Mouse (Mus musculus): Measurements from ENCODE around the gene Apon. TPM values are rescaled to one million over a fixed set of nuclear protein-coding genes. Genes with fewer than 3 reads are reported as not detected.

Gene Apon
- polyA plus RNA-seq, 1 experiment from 2014 or later = 42.4 TPM

- 66% methylated on average over 18 of the region's 18 CpGs for WGBS (ENCODE audit: insufficient replicate concordance)
- H3K4me2 ChIP-seq (ENCODE audit: low read depth, low read length) = no peak overlapping the region
- ATAC-seq (0 out of 2 replicates have a peak, but pooled peaks have one; percentile 27), DNase-seq (no peak)
- H3K4me1 ChIP-seq (ENCODE audit: insufficient read depth) = 0 out of 2 replicates have a peak, but pooled peaks cover 2% of the 10 kb centered on the region
- H3K27me3 ChIP-seq (ENCODE audit: insufficient read depth, low read length) = no peaks in the 10 kb centered on the region
- H3K9me3 ChIP-seq (ENCODE audit: low read length) = no peaks in the 10 kb centered on the region
- no peak overlapping the region for H3K27ac ChIP-seq (ENCODE audit: low read depth)
- no peak overlapping the region for H3K9ac ChIP-seq (replicated peaks)
- H3K4me3 ChIP-seq (ENCODE audit: low read depth, low read length) = no peak overlapping the region
- H3K36me3 ChIP-seq (replicated peaks; ENCODE audit: insufficient read depth, low read length) = peaks cover 43% of the 10 kb centered on the region
- TF ChIP-seq EP300 (IDR thresholded peaks at IDR 0.05; ENCODE audit: low read depth) (no peak), CTCF (IDR thresholded peaks at IDR 0.05; ENCODE audit: low read depth) (no peak)
Measured at GRCm38 (mm10) chr10:128240131-128240530, 13.8 kb upstream of the Apon start.

GRCm38 (mm10) chr10:128243252-128243651, 10.6 kb upstream of the Apon start:
- no peaks in the 10 kb centered on the region for H3K9me3 ChIP-seq (ENCODE audit: low read length)
- 90% methylated on average over 8 of the region's 8 CpGs for WGBS (ENCODE audit: insufficient replicate concordance)
- ATAC-seq (no peak), DNase-seq (no peak)
- H3K27ac ChIP-seq (ENCODE audit: low read depth) = no peak overlapping the region
- no peak overlapping the region for H3K9ac ChIP-seq (replicated peaks)
- no peak overlapping the region for H3K4me2 ChIP-seq (ENCODE audit: low read depth, low read length)
- H3K36me3 ChIP-seq (replicated peaks; ENCODE audit: insufficient read depth, low read length) = peaks cover 65% of the 10 kb centered on the region
- H3K4me3 ChIP-seq (ENCODE audit: low read depth, low read length) = no peak overlapping the region
- no peaks in the 10 kb centered on the region for H3K27me3 ChIP-seq (ENCODE audit: insufficient read depth, low read length)
- H3K4me1 ChIP-seq (ENCODE audit: insufficient read depth) = no peaks in the 10 kb centered on the region
- no peak for TF ChIP-seq CTCF (IDR thresholded peaks at IDR 0.05; ENCODE audit: low read depth)
- TF ChIP-seq EP300 (IDR thresholded peaks at IDR 0.05; ENCODE audit: low read depth) = no peak

- Histone ChIP-seq H3K27ac (ENCODE audit: low read depth) (no peak overlapping the region), H3K4me3 (ENCODE audit: low read depth, low read length) (no peak overlapping the region), H3K27me3 (ENCODE audit: insufficient read depth, low read length) (no peaks in the 10 kb centered on the region), H3K4me2 (ENCODE audit: low read depth, low read length) (no peak overlapping the region), H3K9ac (replicated peaks) (no peak overlapping the region), H3K9me3 (ENCODE audit: low read length) (no peaks in the 10 kb centered on the region), H3K4me1 (ENCODE audit: insufficient read depth) (no peaks in the 10 kb centered on the region), H3K36me3 (replicated peaks; ENCODE audit: insufficient read depth, low read length) (peaks cover 71% of the 10 kb centered on the region)
- TF ChIP-seq CTCF (IDR thresholded peaks at IDR 0.05; ENCODE audit: low read depth) (no peak), EP300 (IDR thresholded peaks at IDR 0.05; ENCODE audit: low read depth) (no peak)
- ATAC-seq (no peak), DNase-seq (no peak)
- 95% methylated on average over 15 of the region's 15 CpGs for WGBS (ENCODE audit: insufficient replicate concordance)
Measured at GRCm38 (mm10) chr10:128244121-128244520, 9.8 kb upstream of the Apon start.

GRCm38 (mm10) chr10:128247020-128247732, 6.7 kb upstream of the Apon start:
- Histone ChIP-seq H3K9me3 (ENCODE audit: low read length) (no peaks in the 10 kb centered on the region), H3K27ac (ENCODE audit: low read depth) (no peak overlapping the region), H3K9ac (replicated peaks) (no peak overlapping the region), H3K4me2 (ENCODE audit: low read depth, low read length) (no peak overlapping the region), H3K4me3 (ENCODE audit: low read depth, low read length) (no peak overlapping the region), H3K36me3 (replicated peaks; ENCODE audit: insufficient read depth, low read length) (peaks cover 81% of the 10 kb centered on the region), H3K27me3 (ENCODE audit: insufficient read depth, low read length) (no peaks in the 10 kb centered on the region), H3K4me1 (ENCODE audit: insufficient read depth) (no peaks in the 10 kb centered on the region)
- TF ChIP-seq EP300 (IDR thresholded peaks at IDR 0.05; ENCODE audit: low read depth) (no peak), CTCF (IDR thresholded peaks at IDR 0.05; ENCODE audit: low read depth) (no peak)
- 82% methylated on average over 17 of the region's 17 CpGs for WGBS (ENCODE audit: insufficient replicate concordance)
- ATAC-seq = peak; percentile 40; the same call in 1 of the 2 replicates
- no peak for DNase-seq

GRCm38 (mm10) chr10:128250565-128250964, 3.3 kb upstream of the Apon start:
- TF ChIP-seq CTCF (IDR thresholded peaks at IDR 0.05; ENCODE audit: low read depth) = no peak
- no peak for TF ChIP-seq EP300 (IDR thresholded peaks at IDR 0.05; ENCODE audit: low read depth)
- 85% methylated on average over 13 of the region's 13 CpGs for WGBS (ENCODE audit: insufficient replicate concordance)
- H3K4me1 ChIP-seq (ENCODE audit: insufficient read depth) = no peaks in the 10 kb centered on the region
- H3K27ac ChIP-seq (ENCODE audit: low read depth) = no peak overlapping the region
- no peaks in the 10 kb centered on the region for H3K27me3 ChIP-seq (ENCODE audit: insufficient read depth, low read length)
- H3K4me2 ChIP-seq (ENCODE audit: low read depth, low read length) = no peak overlapping the region
- H3K36me3 ChIP-seq (replicated peaks; ENCODE audit: insufficient read depth, low read length) = peaks cover 62% of the 10 kb centered on the region
- no peak for ATAC-seq
- no peak for DNase-seq
- no peak overlapping the region for H3K9ac ChIP-seq (replicated peaks)
- no peak overlapping the region for H3K4me3 ChIP-seq (ENCODE audit: low read depth, low read length)
- H3K9me3 ChIP-seq (ENCODE audit: low read length) = no peaks in the 10 kb centered on the region

DNA sequence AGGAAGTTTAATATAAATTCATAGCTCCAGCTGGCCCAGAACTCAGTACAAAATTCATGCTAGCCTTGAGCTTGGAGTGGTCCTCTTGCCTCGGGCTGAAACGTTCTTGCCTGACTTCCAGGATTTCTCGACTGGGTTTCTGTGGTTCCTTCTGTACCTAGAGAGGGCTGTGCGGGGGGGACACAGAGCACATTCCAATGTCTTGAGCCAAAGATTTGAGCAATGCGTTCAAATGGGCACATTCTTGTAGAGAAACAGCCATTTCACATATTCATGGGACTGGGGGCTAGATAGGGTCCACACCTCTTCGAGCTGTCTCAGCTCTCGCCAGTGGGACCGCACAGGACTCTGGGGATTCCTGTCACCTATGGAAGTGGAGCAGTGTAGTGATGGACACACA, 2.0 kb downstream of the Apon start:
- no peak overlapping the region for H3K4me2 ChIP-seq (ENCODE audit: low read depth, low read length)
- H3K9ac ChIP-seq (replicated peaks) = no peak overlapping the region
- peaks cover 17% of the 10 kb centered on the region for H3K36me3 ChIP-seq (replicated peaks; ENCODE audit: insufficient read depth, low read length)
- no peak overlapping the region for H3K4me3 ChIP-seq (ENCODE audit: low read depth, low read length)
- H3K27me3 ChIP-seq (ENCODE audit: insufficient read depth, low read length) = no peaks in the 10 kb centered on the region
- H3K9me3 ChIP-seq (ENCODE audit: low read length) = no peaks in the 10 kb centered on the region
- H3K27ac ChIP-seq (ENCODE audit: low read depth) = no peak overlapping the region
- ATAC-seq (no peak), DNase-seq (no peak)
- H3K4me1 ChIP-seq (ENCODE audit: insufficient read depth) = peaks cover 12% of the 10 kb centered on the region
- TF ChIP-seq EP300 (IDR thresholded peaks at IDR 0.05; ENCODE audit: low read depth) = no peak
- no peak for TF ChIP-seq CTCF (IDR thresholded peaks at IDR 0.05; ENCODE audit: low read depth)
- 87% methylated on average over 8 of the region's 8 CpGs for WGBS (ENCODE audit: insufficient replicate concordance)

All from liver, postnatal 0 days (tissue).